Mouse (Mus musculus) bone marrow, adult 2 months (tissue): ENCODE data around the gene Fxn.

Experiments
- CTCF ChIP-seq: fragments of 200-500 bp; IDR thresholded peaks from 2 replicates; pipeline ENCODE4 v1.5.1; 2011; ENCODE audit warnings: low read length, control low read depth; ENCODE audit not compliant: control insufficient read depth, insufficient read depth
- POLR2A ChIP-seq: fragments of 200-500 bp; IDR thresholded peaks from 2 replicates; pipeline ENCODE4 v1.6.1; 2011; ENCODE audit warnings: low read depth, mild to moderate bottlenecking, control low read depth, low read length, borderline replicate concordance; ENCODE audit not compliant: control insufficient read depth

GRCm38 (mm10) chr19:24317038-24317591 is 36.7 kb upstream of the Fxn start:
- no peak for TF ChIP-seq POLR2A
- no peak for TF ChIP-seq CTCF
